Mouse (Mus musculus) ovary, postnatal 36 days (tissue): Measurements from ENCODE around the gene Map3k6.

Source experiments
- DNase-seq: peaks from one replicate; pipeline ENCODE4 v3.0.0; 2022; ENCODE audit warnings: low spot score, mixed read lengths

Gene Map3k6

DNA sequence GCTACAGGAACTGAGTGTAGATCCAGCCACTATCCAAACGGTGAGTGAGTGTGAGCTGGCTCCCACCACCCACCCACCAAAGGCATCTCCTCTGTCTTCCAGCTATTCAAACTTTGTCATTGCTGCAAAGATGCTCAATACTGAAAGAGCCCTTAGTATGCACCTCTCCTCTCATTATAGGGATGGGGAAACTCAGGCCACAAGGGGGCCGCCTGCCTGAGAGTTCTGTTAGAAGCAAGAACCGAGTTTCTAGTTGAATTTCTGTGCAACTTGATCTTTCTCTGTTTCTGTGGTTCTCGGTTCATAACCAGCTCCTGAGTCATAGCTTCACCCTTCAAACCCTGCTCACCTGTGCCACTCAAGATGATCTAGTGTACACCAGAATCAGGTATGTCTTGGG lies 11.5 kb downstream of the Map3k6 start:
- no peak for DNase-seq

- peak; percentile 39 for DNase-seq
These were observed 12.8 kb downstream of the Map3k6 start for GRCm38 (mm10) chr4:133253412-133253811.

DNA sequence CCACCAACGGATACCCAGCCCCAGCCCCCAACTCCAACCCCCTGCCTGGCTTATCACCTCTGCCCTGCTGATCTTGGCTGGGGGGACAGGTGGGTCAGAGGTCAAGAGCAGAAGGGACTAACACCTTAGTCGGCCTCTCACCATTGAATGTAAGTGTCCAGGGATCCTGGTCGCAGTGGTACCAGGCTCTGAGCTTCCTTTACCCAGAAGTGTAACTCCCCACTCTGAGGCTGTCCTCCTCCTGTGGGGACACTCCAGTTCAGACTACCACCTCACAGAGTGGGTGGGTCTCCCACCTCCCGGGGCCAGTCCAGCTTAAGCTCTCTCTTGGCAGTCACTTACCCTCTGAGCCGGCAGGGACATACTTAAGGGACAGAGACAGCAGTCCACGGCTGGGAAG lies 14.8 kb downstream of the Map3k6 start:
- DNase-seq = no peak

DNA sequence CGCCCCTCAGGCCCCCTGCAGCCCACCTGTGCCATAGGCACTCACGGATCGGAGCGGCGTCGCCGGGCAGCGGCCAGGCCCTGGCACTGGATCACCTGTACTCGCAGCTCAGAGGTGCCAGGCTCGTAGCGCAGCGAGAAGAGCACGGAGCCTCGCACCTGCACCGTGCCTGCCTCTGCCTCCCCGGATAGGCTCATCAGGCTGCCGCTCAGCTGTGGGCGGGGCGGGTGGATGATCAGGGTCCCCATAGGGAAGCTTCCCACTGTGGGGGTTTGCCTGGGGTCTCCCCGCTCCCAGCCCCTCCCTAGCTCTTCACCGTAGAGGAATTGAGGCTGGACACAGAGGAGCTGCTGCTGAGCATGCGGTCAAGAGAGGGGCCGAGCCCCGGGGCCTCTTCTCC lies 16.2 kb downstream of the Map3k6 start:
- DNase-seq = no peak

GRCm38 (mm10) chr4:133257230-133257629 lies 16.6 kb downstream of the Map3k6 start:
- DNase-seq = no peak

DNA sequence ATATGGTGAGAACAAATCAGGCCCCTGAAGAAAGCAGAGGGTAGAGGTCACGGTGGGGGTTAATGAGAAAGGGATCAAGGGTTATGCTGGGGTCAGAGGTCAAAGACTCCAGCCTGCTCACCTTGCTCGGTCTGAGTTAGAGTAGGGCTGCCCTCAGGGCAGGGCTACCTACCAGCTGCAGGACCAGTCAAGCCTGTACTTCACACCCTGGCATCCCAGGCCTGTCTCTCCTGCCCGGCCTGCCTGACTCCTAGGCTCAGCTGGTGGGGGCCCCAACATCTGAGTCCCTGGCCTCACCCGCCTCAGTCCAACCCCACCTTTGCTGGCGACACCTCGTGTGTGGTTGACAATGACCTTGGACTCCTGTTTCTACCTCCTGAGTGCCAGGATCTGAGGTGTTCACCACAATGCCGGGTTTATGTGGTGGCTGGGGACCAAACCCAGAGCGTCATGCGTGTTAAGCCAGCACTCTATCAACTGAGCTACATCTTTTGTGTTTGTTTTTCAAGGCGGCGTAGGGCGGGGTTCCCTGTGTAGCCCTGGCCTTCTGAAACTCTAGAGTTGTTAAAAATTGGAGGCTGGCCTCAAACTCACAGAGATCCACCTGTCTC lies 17.3 kb downstream of the Map3k6 start:
- no peak for DNase-seq

GRCm38 (mm10) chr4:133261641-133262374 lies 21.2 kb downstream of the Map3k6 start:
- no peak for DNase-seq

DNA sequence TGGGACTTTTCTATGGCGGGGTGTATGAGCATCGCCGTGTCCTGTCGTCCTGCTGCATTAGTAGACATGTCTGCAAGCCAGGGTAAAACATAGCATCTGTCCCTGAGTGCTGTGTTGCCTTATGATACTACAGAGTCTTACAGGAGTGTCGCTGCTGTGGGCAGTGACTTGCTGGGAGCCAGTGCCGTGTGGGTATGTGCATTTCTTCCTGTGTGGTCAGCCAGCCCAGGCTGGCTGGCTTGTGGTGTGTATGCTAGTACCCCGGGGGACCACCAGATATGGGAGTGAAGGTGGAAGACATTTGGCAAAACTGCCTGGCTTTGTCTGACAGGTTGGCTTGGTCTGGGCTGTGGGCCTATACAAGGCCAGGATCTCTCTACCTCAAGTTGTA lies 21.8 kb downstream of the Map3k6 start:
- no peak for DNase-seq

DNA sequence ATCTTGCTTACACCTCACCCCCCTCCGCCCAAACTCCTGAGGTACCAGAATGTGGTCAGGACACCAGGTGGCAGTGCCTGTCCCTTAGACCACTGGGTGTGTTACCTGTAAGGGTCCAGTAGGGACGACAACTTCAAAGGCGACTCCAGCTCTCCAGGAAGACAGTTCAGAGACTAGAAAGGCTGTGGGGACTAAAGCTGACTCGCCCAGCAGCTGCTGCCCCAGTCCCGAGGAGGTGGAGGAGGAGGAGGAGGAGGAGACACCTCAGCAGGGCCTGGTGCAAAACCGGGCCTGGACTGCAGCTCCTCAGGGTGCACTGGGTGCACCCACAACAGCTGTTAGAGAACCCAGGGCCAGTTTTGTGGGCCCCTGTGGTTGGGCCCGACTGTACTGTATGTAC lies 22.3 kb downstream of the Map3k6 start, which contains the start of gene Sytl1:
Gene Sytl1 (minus strand): TSS at position 232 of the 400 bp plus-strand sequence.
- no peak for DNase-seq

DNA sequence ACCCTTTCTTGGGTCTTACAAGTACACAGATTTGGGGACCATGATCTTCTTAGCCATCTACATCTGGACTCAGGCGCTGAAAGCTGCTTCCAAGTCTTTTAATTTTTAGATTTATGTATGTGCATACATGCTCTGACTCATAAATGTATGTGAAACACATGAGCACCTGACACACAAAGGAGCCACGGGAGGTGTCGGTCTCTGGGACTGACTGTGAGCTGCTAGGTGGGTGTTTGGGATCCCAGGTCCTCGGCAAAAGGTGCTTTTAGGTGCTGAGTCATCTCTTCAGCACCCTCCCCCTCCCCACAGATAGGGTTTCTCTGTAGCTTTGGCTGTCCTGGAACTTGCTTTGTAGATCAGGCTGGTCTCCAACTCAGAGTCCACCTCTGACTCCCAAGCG lies 23.1 kb downstream of the Map3k6 start:
- DNase-seq = no peak

- no peak for DNase-seq
These were observed 23.9 kb downstream of the Map3k6 start for GRCm38 (mm10) chr4:133264559-133264958.

- DNase-seq = no peak
These were observed 24.7 kb downstream of the Map3k6 start for GRCm38 (mm10) chr4:133265297-133265696.

DNA sequence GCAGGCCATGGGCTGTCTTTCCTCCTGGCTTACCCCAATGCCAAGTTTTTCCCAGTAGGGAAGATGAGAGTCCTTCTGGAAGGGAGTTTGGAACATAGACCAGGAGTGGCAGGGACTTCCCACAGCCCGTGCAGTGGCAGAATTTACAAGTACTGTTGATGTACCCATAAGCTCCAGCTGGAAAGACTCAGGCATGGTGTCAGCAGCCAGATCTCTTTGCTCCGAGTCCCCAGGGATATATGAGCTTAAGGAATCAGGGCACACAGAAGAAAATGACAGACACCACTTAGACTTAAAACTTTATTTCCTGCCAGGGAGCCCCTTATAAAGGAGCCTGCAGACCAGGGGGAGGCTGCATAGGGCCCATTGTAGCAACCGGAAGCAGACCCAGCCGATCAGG lies 25.1 kb downstream of the Map3k6 start:
- no peak for DNase-seq

- no peak for DNase-seq
These were observed 25.7 kb downstream of the Map3k6 start for GRCm38 (mm10) chr4:133266248-133266880.

GRCm38 (mm10) chr4:133268931-133269330 lies 28.3 kb downstream of the Map3k6 start:
- no peak for DNase-seq

DNA sequence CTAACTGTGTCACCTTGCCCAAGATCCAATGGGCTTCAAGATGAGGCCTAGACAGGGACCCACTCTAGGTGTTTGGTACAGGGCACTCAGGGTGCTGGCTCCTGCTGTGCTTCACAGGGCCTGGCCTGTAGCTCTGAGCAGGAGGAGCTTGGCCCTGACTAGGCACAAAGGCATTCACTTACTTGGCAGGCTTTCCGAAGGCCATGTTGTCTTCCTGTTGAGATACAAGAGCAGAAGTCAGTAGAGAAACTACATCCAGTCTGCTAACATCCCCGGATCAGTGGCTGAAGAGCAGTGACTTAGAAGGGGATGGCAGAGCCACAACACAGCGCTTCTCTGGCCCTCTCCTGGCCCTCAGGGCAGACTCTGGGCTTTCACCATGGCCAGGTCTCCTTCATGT lies 29.0 kb downstream of the Map3k6 start:
- DNase-seq = peak; percentile 52

DNA sequence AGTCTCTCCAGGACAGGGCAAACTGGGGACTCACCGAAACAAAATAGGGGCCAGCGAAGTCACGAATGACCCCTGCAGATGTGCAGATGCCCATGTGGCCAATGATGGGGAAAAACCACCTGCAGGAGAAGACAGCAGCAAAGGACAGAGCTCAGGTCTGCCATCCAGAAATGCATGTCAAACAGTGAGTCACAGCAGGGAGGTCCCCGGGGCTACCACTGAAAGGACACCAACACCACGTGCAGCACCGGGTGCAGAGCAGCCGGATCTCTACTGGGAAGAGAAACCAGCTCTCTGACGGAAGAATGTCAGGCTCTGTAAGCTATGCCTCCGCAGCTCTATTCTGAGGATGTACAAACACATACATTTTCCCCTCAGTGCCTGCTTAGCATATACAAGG lies 30.3 kb downstream of the Map3k6 start:
- DNase-seq = no peak

DNA sequence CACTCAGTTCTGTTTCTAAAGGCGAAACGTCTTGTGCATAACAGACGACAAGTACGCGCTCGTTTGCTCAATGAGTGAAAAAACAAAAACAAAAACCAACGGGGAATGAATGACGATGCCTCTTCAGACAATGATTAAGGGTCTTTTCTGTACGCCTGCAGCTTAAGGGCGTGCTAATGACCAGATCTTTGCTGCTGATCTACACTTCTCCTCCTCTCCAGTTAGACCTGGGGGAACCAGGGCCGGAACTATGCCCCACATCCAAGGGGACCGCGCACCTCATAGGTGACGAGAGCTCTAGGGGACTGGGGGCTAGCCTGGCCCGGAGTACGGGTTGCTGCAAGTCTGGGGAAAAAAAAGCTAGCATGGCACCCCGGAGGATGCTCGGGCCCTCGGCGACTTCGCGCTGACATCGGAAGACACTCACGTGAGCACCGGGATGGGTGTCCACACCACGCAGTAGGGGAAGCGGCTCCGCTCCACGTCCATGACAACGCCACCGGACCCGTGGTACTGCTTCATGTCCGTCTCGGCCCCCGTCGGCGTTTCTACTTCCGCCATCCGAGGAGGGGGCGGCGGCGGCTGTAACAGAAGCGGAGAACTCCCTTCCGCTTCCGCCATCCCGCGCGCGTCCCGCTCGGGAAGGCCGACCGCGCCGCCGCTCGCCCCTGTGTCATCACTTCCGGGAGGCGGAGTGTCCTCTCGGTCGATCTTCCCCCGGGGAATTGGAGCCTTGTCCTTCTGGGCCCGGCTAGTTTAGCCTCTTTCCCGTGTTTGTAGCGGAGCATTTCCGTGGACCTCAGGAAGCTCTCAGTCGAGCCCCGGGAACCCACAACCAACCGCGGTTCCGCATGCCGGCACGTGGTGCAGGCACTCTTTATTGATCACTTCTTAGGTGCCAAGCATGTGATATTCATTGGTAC lies 36.7 kb downstream of the Map3k6 start, which contains the start of gene Tmem222:
Gene Tmem222 (minus strand): TSS at position 689 of the 923 bp plus-strand sequence.
- DNase-seq = peak; percentile 95

DNA sequence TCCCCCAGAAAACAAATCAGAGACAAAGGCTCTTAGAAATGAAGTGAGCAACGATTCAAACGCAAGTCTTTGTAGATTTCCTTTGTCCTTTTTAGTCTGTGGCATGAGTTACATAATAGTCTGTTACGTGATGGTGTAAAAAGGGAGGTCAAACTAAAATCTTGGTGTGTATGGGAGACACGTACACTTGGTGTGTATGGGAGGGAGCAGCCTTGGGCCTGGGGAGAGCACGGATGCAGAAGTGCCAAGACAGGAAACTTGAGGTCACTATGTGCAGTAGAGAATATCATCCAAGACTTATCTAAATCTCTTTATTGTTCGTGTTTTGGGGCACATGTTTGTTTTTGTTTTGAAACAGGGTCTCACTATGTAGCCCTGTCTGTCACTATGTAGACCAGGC lies 37.4 kb downstream of the Map3k6 start:
- DNase-seq = no peak

DNA sequence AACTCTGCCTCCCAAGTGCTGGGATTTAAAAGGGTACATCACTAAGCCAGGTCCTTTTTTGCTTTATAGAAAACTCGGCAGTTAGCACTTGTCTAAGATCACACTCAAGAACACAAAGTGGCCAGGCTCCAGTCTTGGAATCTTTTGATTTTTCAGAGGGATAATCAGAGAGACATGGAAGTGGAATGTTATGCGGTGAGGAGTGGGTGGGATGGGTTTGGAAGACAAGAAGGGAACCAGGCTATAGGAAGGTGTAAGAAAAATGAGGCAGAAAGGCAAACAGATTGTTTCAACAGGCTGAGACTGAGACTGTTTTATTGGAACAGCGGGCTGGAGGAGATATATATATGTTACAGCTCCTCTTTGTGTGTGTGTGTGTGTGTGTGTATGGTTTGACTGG lies 37.9 kb downstream of the Map3k6 start:
- DNase-seq = no peak

DNA sequence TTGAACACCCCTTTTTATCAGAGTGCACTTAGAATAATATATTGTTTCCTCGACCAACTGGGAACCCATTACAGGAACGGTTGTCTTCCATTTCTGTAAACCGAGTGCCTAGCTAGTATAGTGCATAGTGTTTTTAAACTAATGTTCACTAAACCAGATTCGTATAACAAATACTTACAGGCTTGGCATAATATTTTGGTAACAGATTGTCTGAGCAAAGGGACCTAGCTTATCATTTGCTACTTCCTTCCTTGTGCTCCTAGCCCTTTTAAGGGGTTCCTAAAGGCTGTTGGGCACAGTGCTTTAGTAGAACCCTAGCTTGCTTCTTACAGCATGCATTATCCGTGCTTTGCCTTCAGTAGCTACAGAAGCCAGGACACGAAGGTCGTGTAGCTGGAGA lies 40.9 kb downstream of the Map3k6 start:
- DNase-seq = no peak

DNA sequence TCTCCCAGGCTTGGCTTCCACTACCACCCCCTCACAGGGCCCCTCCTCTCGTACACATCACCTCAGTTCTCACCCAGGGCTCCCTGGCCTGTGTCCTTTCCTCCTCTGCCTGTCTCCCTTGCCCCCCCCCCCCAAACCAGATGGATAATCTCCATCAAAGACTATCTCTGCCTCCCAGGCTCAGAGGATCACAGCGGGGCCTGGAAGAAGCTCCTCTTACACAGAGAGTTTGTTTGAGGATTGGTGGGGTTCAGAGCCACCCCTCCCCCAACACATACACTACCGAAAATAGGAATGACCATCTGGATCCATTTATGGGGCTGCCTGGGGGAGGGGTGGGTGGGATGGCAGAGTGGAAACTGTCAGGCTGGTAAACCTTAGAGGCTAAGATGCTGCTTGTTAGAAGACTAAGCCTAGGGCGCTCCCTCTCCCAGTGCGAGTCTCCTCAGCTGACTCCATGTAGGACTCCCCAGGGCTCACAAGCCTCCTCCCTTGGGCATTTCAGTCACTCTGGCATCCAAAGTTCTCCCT lies 41.4 kb downstream of the Map3k6 start:
- no peak for DNase-seq
